Mouse (Mus musculus): Measurements from ENCODE around the gene Alg12. TPM values are rescaled to one million over a fixed set of nuclear protein-coding genes. Genes with fewer than 3 reads are reported as not detected.

Gene Alg12
- polyA plus RNA-seq, 1 experiment from 2014 or later, result 9.4 TPM

- under 1% methylated on average over 11 of the region's 11 CpGs for WGBS
- peak overlapping the region; percentile 79 for H3K4me2 ChIP-seq
- H3K27me3 ChIP-seq (replicated peaks), result no peaks in the 10 kb centered on the region
- H3K27ac ChIP-seq, result no peak overlapping the region
- H3K9ac ChIP-seq, result peak overlapping the region; percentile 36
- peak overlapping the region; percentile 38 for H3K4me3 ChIP-seq
- ATAC-seq (replicated peaks), result no peak
- H3K4me1 ChIP-seq, result peaks cover 23% of the 10 kb centered on the region
- no peaks in the 10 kb centered on the region for H3K36me3 ChIP-seq (replicated peaks)
- no peaks in the 10 kb centered on the region for H3K9me3 ChIP-seq
These were observed 18.9 kb upstream of the Alg12 start for GRCm38 (mm10) chr15:88837977-88838376.

DNA sequence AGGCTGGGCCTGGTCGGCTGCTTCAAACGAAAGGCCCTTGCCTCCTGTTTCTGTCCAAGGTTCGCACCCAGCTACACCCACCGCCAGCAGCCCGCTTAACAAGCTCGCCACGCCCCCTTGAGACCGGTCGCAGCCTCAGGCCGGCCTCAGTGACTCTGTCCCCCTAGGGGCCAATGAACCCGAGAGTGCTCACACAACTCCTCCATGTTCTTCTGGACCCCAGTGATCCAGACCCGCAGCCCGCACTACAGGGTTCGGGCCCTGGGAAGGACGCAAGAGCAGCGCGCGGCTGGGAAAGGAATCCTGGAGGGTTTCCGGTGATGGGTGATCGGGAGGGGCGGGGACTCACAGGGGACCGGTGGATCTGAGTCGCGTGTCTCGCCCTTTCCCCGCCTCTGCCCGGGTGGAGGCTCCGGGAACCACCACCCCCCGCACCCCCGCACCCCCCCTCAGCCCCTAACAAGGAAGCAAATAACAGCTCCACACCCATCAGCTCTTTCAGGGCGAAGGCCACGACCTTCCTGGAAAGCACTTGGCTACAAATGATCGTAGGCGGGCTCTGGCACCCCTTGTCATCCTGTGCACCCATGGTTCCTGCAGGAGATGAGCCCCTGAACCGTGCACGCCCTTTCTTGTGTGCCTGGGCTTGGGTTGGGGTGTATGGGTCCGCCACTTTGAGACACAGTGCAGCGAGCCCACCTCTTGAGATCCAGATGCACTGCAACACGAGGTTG lies 18.2 kb upstream of the Alg12 start:
- WGBS, result under 1% methylated on average over 39 of the region's 39 CpGs
- Histone ChIP-seq H3K9ac (peak overlapping the region; percentile 36), H3K9me3 (no peaks in the 10 kb centered on the region), H3K27ac (0 out of 2 replicates have a peak overlapping the region, but pooled peaks have one; percentile 3), H3K36me3 (replicated peaks) (no peaks in the 10 kb centered on the region), H3K4me3 (peak overlapping the region; percentile 38), H3K4me2 (peak overlapping the region; percentile 79), H3K27me3 (replicated peaks) (no peaks in the 10 kb centered on the region), H3K4me1 (peaks cover 23% of the 10 kb centered on the region)
- peak; percentile 75 for ATAC-seq (replicated peaks)

DNA sequence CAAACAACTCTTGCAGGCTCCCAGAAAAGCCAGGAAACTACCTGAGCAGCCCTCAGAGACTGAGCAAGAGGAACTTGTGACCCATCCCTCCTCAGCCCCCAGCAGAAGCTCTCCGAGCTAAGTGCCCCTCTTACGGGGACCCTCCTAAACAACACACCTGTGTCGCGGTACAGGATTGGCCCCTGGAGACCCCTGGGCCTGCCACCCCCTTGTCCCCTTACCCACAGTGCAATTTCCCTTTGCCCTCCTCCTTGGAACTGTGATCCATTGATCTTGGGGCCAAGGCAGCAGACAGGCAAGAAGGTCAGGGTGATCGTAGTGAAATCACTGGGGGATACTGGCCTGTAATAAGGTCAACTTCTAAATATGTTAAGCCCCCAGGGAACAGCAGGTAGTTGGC lies 17.5 kb upstream of the Alg12 start:
- 74% methylated on average over 5 of the region's 5 CpGs for WGBS
- H3K4me3 ChIP-seq, result peak overlapping the region; percentile 38
- peaks cover 23% of the 10 kb centered on the region for H3K4me1 ChIP-seq
- ATAC-seq (replicated peaks), result no peak
- no peak overlapping the region for H3K27ac ChIP-seq
- H3K36me3 ChIP-seq (replicated peaks), result no peaks in the 10 kb centered on the region
- peak overlapping the region; percentile 79 for H3K4me2 ChIP-seq
- H3K9me3 ChIP-seq, result no peaks in the 10 kb centered on the region
- no peak overlapping the region for H3K9ac ChIP-seq
- no peaks in the 10 kb centered on the region for H3K27me3 ChIP-seq (replicated peaks)

- 83% methylated on average over 6 of the region's 6 CpGs for WGBS
- ATAC-seq (replicated peaks), result no peak
These were observed 16.9 kb upstream of the Alg12 start for GRCm38 (mm10) chr15:88836031-88836430.

GRCm38 (mm10) chr15:88832536-88832935 lies 13.4 kb upstream of the Alg12 start:
- Histone ChIP-seq H3K4me2 (no peak overlapping the region), H3K9ac (no peak overlapping the region), H3K9me3 (no peaks in the 10 kb centered on the region), H3K4me3 (no peak overlapping the region), H3K27me3 (replicated peaks) (no peaks in the 10 kb centered on the region), H3K36me3 (replicated peaks) (no peaks in the 10 kb centered on the region), H3K4me1 (peaks cover 9% of the 10 kb centered on the region), H3K27ac (no peak overlapping the region)
- 89% methylated on average over 9 of the region's 9 CpGs for WGBS
- no peak for ATAC-seq (replicated peaks)

More at GRCm38 (mm10) chr15:88836031-88836430, 16.9 kb upstream of the Alg12 start:
- peaks cover 23% of the 10 kb centered on the region for H3K4me1 ChIP-seq
- H3K4me3 ChIP-seq, result no peak overlapping the region
- no peak overlapping the region for H3K27ac ChIP-seq
- no peaks in the 10 kb centered on the region for H3K27me3 ChIP-seq (replicated peaks)
- no peak overlapping the region for H3K9ac ChIP-seq
- no peak overlapping the region for H3K4me2 ChIP-seq
- no peaks in the 10 kb centered on the region for H3K9me3 ChIP-seq
- H3K36me3 ChIP-seq (replicated peaks), result no peaks in the 10 kb centered on the region

GRCm38 (mm10) chr15:88831482-88831881 lies 12.4 kb upstream of the Alg12 start:
- Histone ChIP-seq H3K27me3 (replicated peaks) (no peaks in the 10 kb centered on the region), H3K9ac (no peak overlapping the region), H3K4me1 (peaks cover under 1% of the 10 kb centered on the region; the same call in 1 of the 2 replicates), H3K36me3 (replicated peaks) (peaks cover 8% of the 10 kb centered on the region), H3K4me2 (no peak overlapping the region), H3K27ac (no peak overlapping the region), H3K9me3 (no peaks in the 10 kb centered on the region), H3K4me3 (no peak overlapping the region)
- ATAC-seq (replicated peaks), result no peak
- whole genome bisulfite sequencing, result 59% methylated on average over 5 of the region's 5 CpGs

DNA sequence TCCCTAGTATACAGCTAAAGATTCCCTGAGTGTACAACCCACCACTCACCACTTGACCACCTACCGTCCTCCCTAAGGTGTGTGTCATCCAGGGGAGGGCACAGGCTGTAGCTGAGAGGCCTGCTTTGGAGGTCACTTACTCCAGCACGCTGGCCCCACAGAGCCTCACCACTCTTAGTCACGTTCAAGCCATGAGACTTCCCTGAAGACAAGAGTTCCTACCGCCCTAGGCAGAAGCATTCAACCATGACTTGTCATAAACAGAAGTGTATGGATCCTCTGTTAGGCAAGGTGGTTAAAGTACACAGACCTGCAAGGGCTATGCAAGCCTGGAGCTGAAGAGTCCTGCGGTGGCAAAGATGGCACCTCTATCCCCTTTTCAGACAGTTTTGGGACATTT lies 11.6 kb upstream of the Alg12 start:
- no peak overlapping the region for H3K9ac ChIP-seq
- no peaks in the 10 kb centered on the region for H3K27me3 ChIP-seq (replicated peaks)
- no peaks in the 10 kb centered on the region for H3K9me3 ChIP-seq
- no peak overlapping the region for H3K4me3 ChIP-seq
- no peak overlapping the region for H3K4me2 ChIP-seq
- peaks cover 8% of the 10 kb centered on the region for H3K36me3 ChIP-seq (replicated peaks)
- 82% methylated on average over 5 of the region's 5 CpGs for WGBS
- H3K4me1 ChIP-seq, result no peaks in the 10 kb centered on the region; the same call in 1 of the 2 replicates
- ATAC-seq (replicated peaks), result no peak
- no peak overlapping the region for H3K27ac ChIP-seq

DNA sequence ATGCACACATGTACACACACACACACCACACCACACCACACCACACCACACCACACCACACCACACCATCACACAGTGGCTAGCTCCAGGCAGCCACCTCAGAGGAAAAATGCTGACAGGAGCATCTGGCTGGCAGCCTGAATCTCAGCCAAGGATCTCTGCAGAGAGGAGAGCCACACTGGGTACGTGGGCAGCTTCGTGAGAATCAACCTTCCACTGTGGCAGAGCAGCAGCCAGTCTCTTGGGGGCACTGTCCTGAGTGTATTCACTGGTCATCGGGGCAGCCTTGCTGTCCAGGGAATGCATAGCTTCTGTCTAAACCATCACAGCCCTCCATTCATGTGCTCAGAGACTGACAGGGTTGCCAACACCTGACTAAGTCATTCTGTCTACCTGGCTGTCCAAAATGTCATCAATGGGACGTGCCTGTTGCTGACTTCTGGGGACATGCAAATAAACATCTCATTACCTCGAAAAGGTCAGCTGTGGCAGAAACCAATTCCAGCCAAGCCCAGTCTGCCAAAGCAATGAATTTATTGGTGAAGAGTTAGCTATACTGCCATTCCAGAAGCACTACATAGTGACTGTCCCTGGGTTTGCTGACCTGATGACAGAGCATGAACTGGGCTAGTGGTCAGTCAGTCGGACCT lies 10.8 kb upstream of the Alg12 start:
- H3K4me3 ChIP-seq, result no peak overlapping the region
- no peak overlapping the region for H3K9ac ChIP-seq
- no peak for ATAC-seq (replicated peaks)
- 80% methylated on average over 6 of the region's 6 CpGs for WGBS
- H3K9me3 ChIP-seq, result no peaks in the 10 kb centered on the region
- no peaks in the 10 kb centered on the region for H3K27me3 ChIP-seq (replicated peaks)
- no peaks in the 10 kb centered on the region; the same call in 1 of the 2 replicates for H3K4me1 ChIP-seq
- no peak overlapping the region for H3K27ac ChIP-seq
- no peak overlapping the region for H3K4me2 ChIP-seq
- peaks cover 13% of the 10 kb centered on the region for H3K36me3 ChIP-seq (replicated peaks)

GRCm38 (mm10) chr15:88828800-88829705 lies 9.9 kb upstream of the Alg12 start:
- Histone ChIP-seq H3K4me2 (no peak overlapping the region), H3K36me3 (replicated peaks) (peaks cover 22% of the 10 kb centered on the region), H3K27ac (no peak overlapping the region), H3K4me3 (no peak overlapping the region), H3K9ac (no peak overlapping the region), H3K9me3 (no peaks in the 10 kb centered on the region), H3K4me1 (no peaks in the 10 kb centered on the region; the same call in 1 of the 2 replicates), H3K27me3 (replicated peaks) (no peaks in the 10 kb centered on the region)
- ATAC-seq (replicated peaks), result peak; percentile 91
- WGBS, result 54% methylated on average over 17 of the region's 17 CpGs

GRCm38 (mm10) chr15:88827991-88828799 lies 9.1 kb upstream of the Alg12 start:
- no peak overlapping the region for H3K4me2 ChIP-seq
- ATAC-seq (replicated peaks), result peak; percentile 25; the same call in 1 of the 2 replicates
- no peak overlapping the region for H3K9ac ChIP-seq
- no peaks in the 10 kb centered on the region for H3K9me3 ChIP-seq
- H3K4me3 ChIP-seq, result no peak overlapping the region
- H3K4me1 ChIP-seq, result no peaks in the 10 kb centered on the region; the same call in 1 of the 2 replicates
- no peak overlapping the region for H3K27ac ChIP-seq
- H3K27me3 ChIP-seq (replicated peaks), result no peaks in the 10 kb centered on the region
- 26% methylated on average over 9 of the region's 9 CpGs for WGBS
- H3K36me3 ChIP-seq (replicated peaks), result peaks cover 22% of the 10 kb centered on the region

DNA sequence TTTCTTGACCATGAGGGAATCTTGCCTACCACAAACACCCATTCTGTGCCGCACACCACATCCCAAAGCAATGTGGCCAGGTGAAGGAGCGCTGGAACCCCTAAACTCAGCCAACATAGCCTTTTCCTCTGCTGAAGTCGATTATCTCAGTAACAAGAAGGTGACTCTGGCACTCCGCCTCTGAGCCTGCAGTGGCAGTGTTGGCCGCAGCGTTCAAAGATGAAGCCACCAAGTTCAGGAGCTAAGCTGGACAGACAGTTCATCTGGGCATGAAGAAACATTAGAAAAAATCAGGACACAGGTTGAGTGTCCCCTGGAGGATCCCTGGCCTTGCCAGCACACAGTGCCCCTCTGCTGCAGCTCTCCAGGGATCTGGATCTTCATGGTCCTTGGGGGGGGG lies 8.3 kb upstream of the Alg12 start:
- WGBS, result 92% methylated on average over 6 of the region's 6 CpGs
- no peak overlapping the region for H3K27ac ChIP-seq
- no peaks in the 10 kb centered on the region for H3K9me3 ChIP-seq
- ATAC-seq (replicated peaks), result no peak
- no peak overlapping the region for H3K4me3 ChIP-seq
- H3K27me3 ChIP-seq (replicated peaks), result no peaks in the 10 kb centered on the region
- no peak overlapping the region for H3K4me2 ChIP-seq
- no peak overlapping the region for H3K9ac ChIP-seq
- H3K4me1 ChIP-seq, result no peaks in the 10 kb centered on the region; the same call in 1 of the 2 replicates
- H3K36me3 ChIP-seq (replicated peaks), result peaks cover 24% of the 10 kb centered on the region

Measured in midbrain, embryonic 15.5 days (tissue).